In the genomic region with DNA sequence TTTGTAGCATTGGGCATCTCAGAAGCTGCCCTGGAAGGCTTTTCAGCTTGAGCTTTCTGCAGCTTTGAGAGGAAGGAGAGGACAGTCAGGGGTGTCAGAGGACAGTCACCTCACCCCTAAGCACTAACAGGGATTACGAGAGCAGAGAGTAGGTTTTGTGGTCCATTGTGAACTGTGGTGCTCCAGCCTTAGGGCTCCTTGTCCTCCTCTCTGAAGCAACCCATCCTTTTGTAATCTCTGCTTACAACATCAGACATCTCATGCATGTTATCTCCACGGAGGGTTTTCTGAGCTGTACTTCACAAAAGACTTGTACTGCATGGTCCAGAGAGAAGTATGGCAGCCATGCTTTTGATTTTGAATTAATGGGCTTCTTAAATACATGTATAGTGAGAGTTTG, we compare ENCODE assay signal across 9 mouse cellular contexts. TPM values are rescaled to one million over a fixed set of nuclear protein-coding genes. Genes with fewer than 3 reads are reported as not detected.
A peak's percentile ranks its signal among the peaks of the same experiment; 100 is the strongest.
DNase-seq lines count a peak whose midpoint lies in the region; ATAC-seq and TF ChIP-seq lines count a peak whose summit lies in the region.
"Had no signal": no experiment of that assay in that cellular context is flagged by ENCODE, and none has a peak within 500 bp of the region (broad histone marks: within the 10 kb centered on the region; RNA-seq: fewer than 3 reads in every experiment).

No protein-coding gene starts in this region.

- H3K4me2 ChIP-seq in heart, embryonic 15.5 days, result peak overlapping the region; percentile 84; the same call in 1 of the 2 replicates
- peak overlapping the region; percentile 83 for H3K4me2 ChIP-seq in intestine, embryonic 16.5 days (ENCODE audit: low read depth, low read length)
- H3K4me2 ChIP-seq in midbrain, postnatal 0 days (ENCODE audit: low read depth, low read length, poor library complexity, severe bottlenecking), result peak overlapping the region; percentile 62

- 75% methylated on average over 2 of the region's 2 CpGs for WGBS in heart, embryonic 15.5 days
- 70% methylated on average over 2 of the region's 2 CpGs for WGBS in intestine, embryonic 16.5 days
- 76% methylated on average over 2 of the region's 2 CpGs for WGBS in midbrain, postnatal 0 days

- H3K4me3 ChIP-seq in heart, embryonic 15.5 days, result peak overlapping the region; percentile 97; the same call in 1 of the 2 replicates
- peak overlapping the region; percentile 98 for H3K4me3 ChIP-seq in embryonic fibroblast, embryonic 13.5 days (ENCODE audit: insufficient read depth, low read length)
- H3K4me3 ChIP-seq in intestine, embryonic 16.5 days (ENCODE audit: low read length), result peak overlapping the region; percentile 94
- peak overlapping the region; percentile 83; the same call in 1 of the 2 replicates for H3K4me3 ChIP-seq in midbrain, postnatal 0 days (ENCODE audit: low read depth, low read length)

- TF ChIP-seq POLR2A in embryonic fibroblast, embryonic 13.5 days (IDR thresholded peaks at IDR 0.05; ENCODE audit: low read depth, low read length), result no peak

- H3K36me3 ChIP-seq in heart, embryonic 15.5 days, result peaks cover 10% of the 10 kb centered on the region; the same call in 1 of the 2 replicates
- 0 out of 2 replicates have a peak, but pooled peaks cover 3% of the 10 kb centered on the region for H3K36me3 ChIP-seq in intestine, embryonic 16.5 days (ENCODE audit: control insufficient read depth, insufficient read depth, low read length)
- H3K36me3 ChIP-seq in midbrain, postnatal 0 days (ENCODE audit: insufficient read depth, low read length), result peaks cover 16% of the 10 kb centered on the region

- no peak for ATAC-seq in heart, embryonic 15.5 days (replicated peaks; ENCODE audit: insufficient number of reproducible peaks, insufficient read depth, low FRiP score, low read depth)
- ATAC-seq in intestine, embryonic 16.5 days, result no peak
- no peak for ATAC-seq in midbrain, postnatal 0 days (ENCODE audit: low FRiP score)
- no peak for ATAC-seq in activated CD4-positive, CD25-positive, alpha-beta regulatory T cell, adult 4 months

- intact Hi-C loops in heart, postnatal 10 days (cut with DNase I), result no loop called here

- TF ChIP-seq CTCF in embryonic fibroblast, embryonic 13.5 days (IDR thresholded peaks at IDR 0.05; ENCODE audit: borderline replicate concordance, insufficient read depth, low read length), result no peak
- TF ChIP-seq CTCF in midbrain, postnatal 0 days (IDR thresholded peaks at IDR 0.05), result no peak

- H3K9ac ChIP-seq in heart, embryonic 15.5 days, result no peak overlapping the region
- peak overlapping the region; percentile 93 for H3K9ac ChIP-seq in intestine, embryonic 16.5 days (ENCODE audit: low read depth, low read length)
- H3K9ac ChIP-seq in midbrain, postnatal 0 days (replicated peaks; ENCODE audit: low read length, poor library complexity, severe bottlenecking), result peak overlapping the region; percentile 72; the same call in 1 of the 2 replicates

- H3K4me1 ChIP-seq in heart, embryonic 15.5 days (replicated peaks), result peaks cover 14% of the 10 kb centered on the region
- no peaks in the 10 kb centered on the region; the same call in 1 of the 2 replicates for H3K4me1 ChIP-seq in embryonic fibroblast, embryonic 13.5 days (ENCODE audit: control insufficient read depth, insufficient read depth, low read length)
- peaks cover 47% of the 10 kb centered on the region for H3K4me1 ChIP-seq in intestine, embryonic 16.5 days (ENCODE audit: control insufficient read depth, insufficient read depth, low read length)
- H3K4me1 ChIP-seq in midbrain, postnatal 0 days (ENCODE audit: insufficient read depth, low read length), result peaks cover 8% of the 10 kb centered on the region; the same call in 1 of the 2 replicates

- no peak overlapping the region for H3K27ac ChIP-seq in heart, embryonic 15.5 days
- no peak overlapping the region for H3K27ac ChIP-seq in embryonic fibroblast, embryonic 13.5 days (ENCODE audit: insufficient read depth, low read length)
- peak overlapping the region; percentile 72; the same call in 1 of the 2 replicates for H3K27ac ChIP-seq in intestine, embryonic 16.5 days (ENCODE audit: low read length)
- H3K27ac ChIP-seq in midbrain, postnatal 0 days (ENCODE audit: low read depth, low read length), result no peak overlapping the region

- H3K9me3 ChIP-seq in heart, embryonic 15.5 days (replicated peaks), result no peaks in the 10 kb centered on the region
- no peaks in the 10 kb centered on the region for H3K9me3 ChIP-seq in intestine, embryonic 16.5 days (ENCODE audit: control insufficient read depth, low read length)
- no peaks in the 10 kb centered on the region for H3K9me3 ChIP-seq in midbrain, postnatal 0 days (ENCODE audit: low read length)

- DNase-seq in heart, postnatal 10 days, result no peak
- no peak for DNase-seq in midbrain, postnatal 0 days (ENCODE audit: low spot score)
- no peak for DNase-seq in testis, postnatal 10 days (ENCODE audit: low spot score)
- DNase-seq in embryo, embryonic 11 days, result no peak
- DNase-seq: spleen, adult 18-20 months had no signal

- H3K27me3 ChIP-seq in heart, embryonic 15.5 days, result no peaks in the 10 kb centered on the region
- no peaks in the 10 kb centered on the region for H3K27me3 ChIP-seq in intestine, embryonic 16.5 days (replicated peaks; ENCODE audit: control insufficient read depth, insufficient read depth, low read length)
- no peaks in the 10 kb centered on the region for H3K27me3 ChIP-seq in midbrain, postnatal 0 days (ENCODE audit: insufficient read depth, low read length)

RNA-seq across cellular contexts. Expression of a gene that starts 1.5 kb away (rescaled TPM):
- polyA plus RNA-seq in heart, embryonic 15.5 days (2015; fragmentation: Nextera tagmentation; extraction: Ambion mirVana), result 30.8 and 37.9 TPM in 2 replicates
- total RNA-seq in heart, postnatal 10 days (2021), result 10 to 100 TPM; 67.2 to 68.2 TPM
- polyA plus RNA-seq in embryonic fibroblast, embryonic 13.5 days (2011; ENCODE audit: insufficient read length, low read depth, missing spikeins), result 52.2 and 80.0 TPM in 2 replicates
- 95.7 and 102 TPM in 2 replicates for polyA plus RNA-seq in intestine, embryonic 16.5 days (2015; fragmentation: Nextera tagmentation; extraction: Ambion mirVana)
- 44.2 and 56.3 TPM in 2 replicates for total RNA-seq in midbrain, postnatal 0 days (2014; rRNA removed)
- 35.8 and 38.7 TPM in 2 replicates for polyA plus RNA-seq in midbrain, postnatal 0 days (2015; fragmentation: Nextera tagmentation; extraction: Ambion mirVana)
- polyA plus RNA-seq in activated CD4-positive, CD25-positive, alpha-beta regulatory T cell, adult 4 months (2017; shearing (Covaris generic)), result 10 to 100 TPM; 17.1 to 20.4 TPM

RNA-seq across cellular contexts. Expression of a gene that starts 4.9 kb away (rescaled TPM):
- polyA plus RNA-seq in heart, embryonic 15.5 days (2015; fragmentation: Nextera tagmentation; extraction: Ambion mirVana), result 0.16 TPM in 1 of 2 replicates, not detected in the other
- not detected for total RNA-seq in heart, postnatal 10 days (2021)
- polyA plus RNA-seq in embryonic fibroblast, embryonic 13.5 days (2011; ENCODE audit: insufficient read length, low read depth, missing spikeins), result 0.14 TPM in 1 of 2 replicates, not detected in the other
- 6.1 and 6.6 TPM in 2 replicates for polyA plus RNA-seq in intestine, embryonic 16.5 days (2015; fragmentation: Nextera tagmentation; extraction: Ambion mirVana)
- total RNA-seq in midbrain, postnatal 0 days (2014; rRNA removed), result 1.3 and 2.1 TPM in 2 replicates
- 0.43 and 0.89 TPM in 2 replicates for polyA plus RNA-seq in midbrain, postnatal 0 days (2015; fragmentation: Nextera tagmentation; extraction: Ambion mirVana)
- polyA plus RNA-seq in activated CD4-positive, CD25-positive, alpha-beta regulatory T cell, adult 4 months (2017; shearing (Covaris generic)), result not detected
